Mouse (Mus musculus) monocyte, adult 5-6 weeks (primary cell): ENCODE data around the gene Usp6nl. TPM values are rescaled to one million over a fixed set of nuclear protein-coding genes. Genes with fewer than 3 reads are reported as not detected.

ENCODE experiments used
- ATAC-seq: fragments of 153-309, 156-312 bp; replicated peaks from 2 replicates; pipeline ENCODE4 v1.8.0; 2017; ENCODE audit warnings: mild to moderate bottlenecking; ENCODE audit not compliant: low TSS enrichment, insufficient number of reproducible peaks, severe bottlenecking, poor library complexity, low FRiP score
- total RNA-seq: library from RNA; stranded (forward); fragments of 200-1000, 200-491, 200-594 nt; gene quantifications from 3 replicates; pipeline ENCODE4 v1.2.3, GENCODE M21; 2017

The Usp6nl gene
- total RNA-seq, 1 experiment from 2014 or later = 24.3 TPM

DNA sequence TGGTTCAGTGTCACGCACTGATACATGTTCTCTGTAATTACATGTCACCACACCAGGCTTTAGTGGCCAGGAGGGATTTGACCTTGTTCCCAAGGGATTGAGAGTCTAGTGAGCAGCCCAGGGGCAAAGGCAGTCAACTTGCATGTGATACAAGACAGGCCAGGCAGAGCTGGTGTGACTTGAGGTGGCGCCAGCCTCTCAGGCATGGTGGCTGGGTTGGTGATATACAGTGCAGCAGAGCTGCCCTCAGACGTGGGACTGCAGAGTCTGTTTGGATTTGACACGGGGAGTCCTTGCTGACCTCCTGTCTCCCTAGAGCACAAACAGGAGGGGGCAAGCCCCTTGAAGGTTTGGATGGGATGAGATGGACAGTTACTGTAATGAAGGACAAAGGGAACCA, 123.4 kb downstream of the Usp6nl start:
- ATAC-seq = no peak

GRCm38 (mm10) chr2:6448880-6449279, 126.4 kb downstream of the Usp6nl start:
- ATAC-seq = no peak

- no peak for ATAC-seq
Measured at GRCm38 (mm10) chr2:6449656-6450055, 127.2 kb downstream of the Usp6nl start.

GRCm38 (mm10) chr2:6450544-6450943, 128.1 kb downstream of the Usp6nl start:
- no peak for ATAC-seq

DNA sequence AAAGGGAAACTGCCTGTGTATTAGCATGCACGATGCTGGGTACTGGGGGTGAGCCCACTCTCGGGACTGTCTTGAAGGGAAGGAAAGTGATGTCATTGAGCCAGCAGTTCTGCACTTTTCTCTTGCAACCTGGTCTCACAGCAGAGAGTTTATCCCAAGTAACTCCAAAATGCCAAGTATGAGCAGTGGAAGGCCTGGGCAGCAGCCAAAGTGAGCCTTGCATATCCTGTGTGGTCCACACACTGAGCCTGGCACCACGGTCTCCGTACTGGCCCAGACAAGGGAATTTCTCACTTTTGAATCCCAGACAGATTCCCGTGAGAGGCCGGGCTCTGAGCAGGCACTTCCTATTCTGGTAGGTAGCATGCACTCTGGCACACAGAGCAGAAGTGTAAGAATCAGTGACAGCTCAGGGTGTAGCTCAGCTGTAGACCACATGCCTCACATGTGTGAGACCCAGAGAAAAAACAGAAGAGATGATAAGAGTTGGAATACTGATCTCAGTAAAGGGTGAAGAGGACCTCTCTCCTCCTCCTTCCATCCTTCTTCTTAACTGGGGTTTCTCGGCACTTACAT, 132.6 kb downstream of the Usp6nl start:
- ATAC-seq = no peak

DNA sequence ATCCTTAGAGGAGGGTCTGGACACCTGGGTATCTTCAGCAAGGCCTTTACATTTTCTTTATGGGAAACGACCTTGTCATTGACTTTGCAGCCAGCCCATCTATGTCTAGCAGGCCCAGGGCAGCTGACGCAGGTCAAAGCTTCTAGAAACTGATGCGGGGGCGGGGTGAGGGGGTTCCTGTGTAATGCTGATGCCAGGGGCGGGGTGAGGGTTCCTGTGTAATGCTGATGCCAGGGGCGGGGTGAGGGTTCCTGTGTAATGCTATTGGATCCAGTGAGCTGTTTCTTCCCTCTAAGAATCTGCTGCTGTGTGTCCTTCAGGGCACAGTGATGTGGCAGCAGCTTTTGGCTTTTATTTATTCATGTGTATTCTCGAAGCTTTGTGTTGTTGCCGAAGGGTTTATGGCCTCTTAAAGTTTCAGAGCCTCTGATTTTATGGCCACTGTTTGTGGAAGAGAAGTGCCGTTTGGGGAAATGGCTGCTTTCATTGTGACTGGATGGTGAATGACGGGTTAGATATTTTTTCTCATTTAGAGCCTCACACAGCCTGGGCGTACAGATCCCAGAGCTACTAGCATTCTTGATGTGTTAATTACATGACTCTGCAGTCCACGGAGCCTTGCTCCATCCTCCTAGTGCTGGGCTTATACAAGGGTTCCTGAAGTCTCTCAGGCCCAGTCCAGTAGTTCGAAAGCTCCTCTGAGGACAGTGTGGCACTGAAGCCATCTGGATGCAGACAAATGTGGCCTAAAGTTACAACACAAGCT, 137.0 kb downstream of the Usp6nl start:
- no peak for ATAC-seq

- no peak for ATAC-seq
Measured at GRCm38 (mm10) chr2:6462306-6462705, 139.8 kb downstream of the Usp6nl start.

GRCm38 (mm10) chr2:6463772-6464661, 141.6 kb downstream of the Usp6nl start:
- no peak for ATAC-seq

DNA sequence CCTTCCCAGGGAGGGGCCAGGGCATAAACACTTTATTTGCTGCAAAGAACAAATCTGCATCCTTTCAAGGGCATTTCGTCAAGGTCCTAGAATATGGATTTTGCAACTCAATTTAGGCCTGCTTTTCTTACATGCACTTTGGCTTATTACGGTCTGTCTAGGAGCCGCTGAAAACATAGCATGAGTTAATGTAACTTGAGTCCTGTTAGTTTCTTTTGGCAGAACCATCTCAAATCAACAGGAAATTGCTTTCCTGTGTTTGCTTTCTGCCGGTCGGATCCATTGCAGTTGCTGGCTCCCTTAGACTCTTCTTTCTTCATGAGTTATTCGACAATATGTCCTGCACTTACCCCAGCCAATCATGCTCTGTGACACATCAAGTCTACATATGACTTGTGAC, 143.9 kb downstream of the Usp6nl start:
- no peak for ATAC-seq

DNA sequence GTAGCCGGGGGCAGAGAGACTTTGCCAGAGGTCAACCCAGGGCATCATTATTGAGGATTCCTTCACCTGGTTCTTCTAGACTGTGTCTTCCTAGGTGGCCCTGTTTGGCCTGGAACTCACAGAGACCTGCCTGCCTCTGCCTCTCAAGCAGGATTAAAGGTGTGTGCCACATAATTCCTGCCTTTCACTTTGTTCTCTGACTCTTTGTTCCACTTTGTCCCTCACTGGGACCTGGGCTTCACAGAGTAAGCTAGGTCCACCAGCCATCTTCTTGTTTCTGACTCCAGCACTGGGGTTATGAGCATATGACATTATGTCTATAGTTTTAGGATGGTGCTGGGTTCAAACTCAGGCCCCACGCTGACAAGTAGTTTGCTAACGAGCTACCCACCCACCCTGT, 144.9 kb downstream of the Usp6nl start:
- ATAC-seq = no peak

DNA sequence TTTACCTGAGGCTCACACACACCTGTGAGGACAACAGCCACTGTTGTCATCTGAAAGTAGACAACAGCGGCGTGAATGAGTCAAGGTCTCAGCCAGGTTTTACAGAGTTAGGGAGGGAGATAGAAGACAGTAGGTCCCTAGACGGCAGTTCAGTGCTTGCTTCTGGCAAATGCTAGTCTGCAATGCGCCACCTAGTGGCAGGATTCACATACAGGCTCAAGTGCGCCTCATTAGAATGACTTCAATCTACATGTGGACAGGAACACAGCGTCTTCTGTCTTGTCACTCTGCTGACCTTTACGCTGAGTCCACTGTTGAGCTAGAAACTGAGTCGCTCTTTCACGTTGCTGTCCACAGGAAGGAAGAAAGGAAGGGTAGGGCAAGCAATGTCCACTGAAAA, 146.7 kb downstream of the Usp6nl start:
- peak; percentile 76 for ATAC-seq

DNA sequence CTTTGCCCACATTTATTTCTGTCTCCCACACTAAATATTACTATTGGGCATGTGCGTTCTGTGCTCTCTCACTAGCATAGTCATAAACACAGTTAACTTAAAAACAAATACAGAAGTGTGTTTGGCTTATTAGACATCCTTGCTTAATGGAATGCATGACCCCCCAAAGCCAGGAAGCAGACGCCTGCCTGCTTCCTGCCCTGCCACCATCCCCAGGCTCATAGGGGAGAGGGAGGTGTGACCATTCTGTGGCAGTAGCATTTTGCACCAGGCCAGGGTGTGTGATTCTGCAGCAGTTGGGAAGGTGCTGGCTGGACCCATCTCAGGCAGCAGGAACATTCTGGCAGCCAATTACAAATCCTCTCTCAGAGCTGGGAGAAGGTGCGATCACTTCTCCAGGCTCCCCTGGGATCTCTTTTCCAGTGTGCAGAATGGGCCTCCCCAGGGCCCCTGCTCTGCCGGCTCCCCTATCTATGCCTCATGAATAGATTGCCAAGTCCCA, 148.7 kb downstream of the Usp6nl start:
- ATAC-seq = no peak

GRCm38 (mm10) chr2:6473829-6474228, 151.4 kb downstream of the Usp6nl start:
- no peak for ATAC-seq

- no peak for ATAC-seq
Measured at GRCm38 (mm10) chr2:6477884-6478283, 155.4 kb downstream of the Usp6nl start.

DNA sequence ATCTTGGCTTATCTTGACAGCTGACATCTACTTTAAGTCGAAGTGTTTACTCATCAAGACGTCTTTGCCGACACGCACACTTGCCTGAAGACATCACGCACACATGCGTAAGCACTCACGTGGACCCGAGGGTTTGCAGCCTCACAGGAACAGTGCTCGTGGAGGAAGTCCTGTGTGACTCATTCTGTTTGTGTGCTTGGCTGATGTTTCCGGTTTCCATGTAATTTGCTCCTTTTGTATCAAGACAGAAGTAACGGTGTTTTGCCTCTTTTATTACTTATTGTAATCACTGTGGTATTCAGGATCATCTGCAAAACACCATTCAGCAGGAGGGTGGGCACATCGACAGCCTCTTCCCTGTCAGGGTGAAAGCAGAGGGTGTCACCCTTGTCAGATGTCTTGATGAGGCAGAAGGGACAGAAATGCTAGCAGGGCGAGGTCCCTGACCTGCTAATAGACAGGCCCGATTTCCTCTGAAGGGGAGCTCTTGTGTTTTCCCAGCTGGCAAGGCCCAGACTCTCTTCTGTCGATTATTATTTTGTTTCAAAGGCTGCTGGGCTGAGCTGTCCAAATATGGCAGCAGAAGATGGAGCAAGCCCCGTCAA, 156.0 kb downstream of the Usp6nl start:
- peak; percentile 91 for ATAC-seq

GRCm38 (mm10) chr2:6478966-6479391, 156.5 kb downstream of the Usp6nl start:
- 0 out of 2 replicates have a peak, but pooled peaks have one; percentile 5 for ATAC-seq

DNA sequence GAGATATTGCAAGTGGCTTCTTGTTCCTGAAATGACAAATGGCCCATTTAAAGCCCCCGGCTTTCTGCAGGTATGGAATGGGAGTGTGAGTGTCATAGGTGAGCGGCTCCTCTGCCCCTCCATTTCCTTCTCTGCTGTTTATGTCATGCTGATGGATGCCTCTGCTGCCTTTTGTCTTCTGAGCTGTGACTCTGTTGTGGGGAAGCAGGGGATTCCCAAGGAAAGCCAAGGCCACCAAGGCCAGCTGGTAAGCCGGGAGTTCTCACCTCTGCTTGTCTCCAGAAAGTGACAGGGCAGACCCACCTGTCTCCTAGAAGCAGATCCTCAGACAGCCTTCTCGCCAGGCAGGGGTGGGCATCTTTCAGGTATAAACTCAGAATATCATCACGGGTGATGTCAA, 157.2 kb downstream of the Usp6nl start:
- ATAC-seq = no peak

DNA sequence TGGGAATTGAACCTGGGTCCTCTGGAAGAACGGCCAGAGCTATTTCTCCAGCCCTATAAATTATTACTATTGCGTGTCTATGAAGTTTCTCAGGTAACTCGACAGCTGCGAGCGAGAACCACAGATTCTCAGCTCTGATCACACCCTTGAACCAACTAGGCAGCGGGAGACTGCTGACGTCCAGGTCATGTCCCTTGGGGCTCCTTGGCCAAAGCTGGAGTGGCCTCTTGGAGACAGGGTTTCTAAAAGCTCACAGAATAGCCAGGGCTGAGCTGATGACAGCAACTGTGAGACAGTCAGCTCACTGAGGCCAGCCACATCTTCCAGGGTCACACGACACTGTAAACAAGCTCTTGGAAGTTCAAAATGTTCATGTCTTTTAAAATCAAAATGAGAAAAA, 159.5 kb downstream of the Usp6nl start:
- no peak for ATAC-seq

DNA sequence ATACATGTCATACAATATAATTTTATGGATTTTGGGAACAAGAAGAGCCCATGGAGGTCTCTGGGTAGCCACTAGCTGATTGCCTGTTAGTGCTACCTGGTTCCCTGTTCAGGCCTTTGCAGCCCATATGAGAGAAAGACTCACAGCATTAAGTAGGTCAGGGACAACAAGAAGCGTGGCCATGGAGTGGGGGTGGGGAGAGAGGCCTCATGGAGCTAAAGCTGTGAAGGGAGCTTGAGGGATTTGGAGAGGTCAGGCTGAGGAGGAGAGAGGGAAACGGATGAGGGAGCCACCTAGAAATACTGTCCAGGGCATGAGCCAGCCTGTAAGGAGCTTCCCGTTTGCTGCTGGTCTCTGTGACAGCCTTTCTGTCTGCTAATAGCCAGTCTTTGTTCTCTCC, 159.9 kb downstream of the Usp6nl start:
- no peak for ATAC-seq
